Mouse (Mus musculus): ENCODE measurements at regions not wholly inside any gene's neighbourhood (a gene's known extent, or its start where the extent isn't known, plus 50 kb on each side); places are given as distances from the start of the nearest gene placed in this dataset.

DNA sequence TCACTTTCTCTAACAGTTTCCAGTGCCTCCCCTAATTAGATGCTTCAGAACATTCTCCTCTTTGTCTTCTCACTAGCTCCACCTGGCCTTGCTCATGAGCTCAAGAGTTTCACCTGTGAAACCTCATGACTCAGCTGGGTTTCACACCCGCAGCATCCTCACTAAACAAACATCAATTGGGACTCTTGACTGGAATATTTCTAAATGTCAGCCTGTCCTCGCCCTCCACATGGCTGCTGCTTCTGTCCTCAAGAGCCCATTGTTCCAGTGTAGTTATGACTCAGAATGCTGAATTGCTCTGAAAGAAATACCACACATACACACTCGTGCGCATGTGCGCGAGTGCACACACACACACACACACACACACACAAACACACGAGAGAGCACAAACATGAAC, 407.2 kb downstream of the Prss52 start:
- Histone ChIP-seq H3K4me1 (ENCODE audit: control insufficient read depth, insufficient read depth, low read length) (no peaks in the 10 kb centered on the region), H3K27ac (ENCODE audit: insufficient read depth, low read depth, low read length) (no peak overlapping the region), H3K4me3 (ENCODE audit: insufficient read depth, low read length) (no peak overlapping the region)
- no peak for TF ChIP-seq POLR2A (IDR thresholded peaks at IDR 0.05; ENCODE audit: borderline replicate concordance, low read depth, low read length)
- no peak for TF ChIP-seq CTCF (IDR thresholded peaks at IDR 0.05; ENCODE audit: low read depth, low read length)

DNA sequence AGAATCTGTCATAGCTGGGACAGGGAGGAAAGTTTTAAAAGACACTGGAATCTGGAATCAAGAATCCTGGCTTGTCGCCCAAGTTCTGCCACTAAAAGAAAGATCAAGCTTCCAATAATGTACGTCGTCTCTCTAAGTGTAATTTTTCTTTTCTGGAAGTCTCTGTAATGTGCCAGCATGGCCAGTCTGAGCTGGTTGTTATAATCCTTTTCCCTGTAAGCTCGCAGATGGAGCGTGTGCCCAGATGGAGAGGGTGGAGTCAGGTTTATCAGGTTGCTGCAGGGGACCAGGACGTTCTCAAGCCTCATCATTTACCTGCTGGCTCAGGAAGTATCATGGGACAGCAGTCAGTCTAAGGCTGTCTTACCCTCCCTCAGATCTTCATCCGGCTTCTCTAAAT, 408.6 kb downstream of the Prss52 start:
- Histone ChIP-seq H3K4me3 (ENCODE audit: insufficient read depth, low read length) (no peak overlapping the region), H3K27ac (ENCODE audit: insufficient read depth, low read depth, low read length) (no peak overlapping the region), H3K4me1 (ENCODE audit: control insufficient read depth, insufficient read depth, low read length) (no peaks in the 10 kb centered on the region)
- TF ChIP-seq POLR2A (IDR thresholded peaks at IDR 0.05; ENCODE audit: borderline replicate concordance, low read depth, low read length): no peak
- TF ChIP-seq CTCF (IDR thresholded peaks at IDR 0.05; ENCODE audit: low read depth, low read length): no peak

DNA sequence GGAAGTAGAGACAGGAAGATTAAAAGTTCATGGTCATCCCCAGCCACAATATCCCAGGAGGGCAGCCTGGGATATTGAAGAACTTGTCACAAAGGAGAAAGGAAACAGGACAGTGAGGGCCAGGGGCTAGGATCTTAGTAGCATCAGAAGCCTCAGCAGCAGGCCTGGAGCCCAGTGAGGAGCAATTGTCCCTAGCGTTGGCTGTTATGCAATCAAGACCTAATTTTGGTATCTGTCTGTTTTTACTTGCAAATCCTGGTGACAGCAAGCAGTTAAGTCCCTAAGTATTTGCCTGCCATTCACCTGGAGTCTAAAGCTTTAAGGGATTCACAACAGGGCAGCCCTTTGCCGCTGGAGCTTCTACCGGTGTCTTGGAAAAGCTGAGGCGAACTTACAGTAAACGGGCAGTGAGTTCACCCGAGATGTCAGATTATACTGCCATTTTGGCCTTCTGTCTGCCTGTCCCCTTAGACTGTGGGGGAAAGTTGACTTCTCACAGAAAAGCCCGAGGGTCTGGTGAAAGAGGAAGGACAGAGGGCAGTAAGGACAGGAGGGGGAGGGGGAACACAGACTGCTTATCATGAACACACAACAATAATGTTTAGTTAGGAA, 413.6 kb downstream of the Prss52 start:
- H3K4me3 ChIP-seq (ENCODE audit: insufficient read depth, low read length): no peak overlapping the region
- TF ChIP-seq POLR2A (IDR thresholded peaks at IDR 0.05; ENCODE audit: borderline replicate concordance, low read depth, low read length) (no peak), CTCF (IDR thresholded peaks at IDR 0.05; ENCODE audit: low read depth, low read length) (no peak)
- no peak overlapping the region for H3K27ac ChIP-seq (ENCODE audit: insufficient read depth, low read depth, low read length)
- H3K4me1 ChIP-seq (ENCODE audit: control insufficient read depth, insufficient read depth, low read length): no peaks in the 10 kb centered on the region

DNA sequence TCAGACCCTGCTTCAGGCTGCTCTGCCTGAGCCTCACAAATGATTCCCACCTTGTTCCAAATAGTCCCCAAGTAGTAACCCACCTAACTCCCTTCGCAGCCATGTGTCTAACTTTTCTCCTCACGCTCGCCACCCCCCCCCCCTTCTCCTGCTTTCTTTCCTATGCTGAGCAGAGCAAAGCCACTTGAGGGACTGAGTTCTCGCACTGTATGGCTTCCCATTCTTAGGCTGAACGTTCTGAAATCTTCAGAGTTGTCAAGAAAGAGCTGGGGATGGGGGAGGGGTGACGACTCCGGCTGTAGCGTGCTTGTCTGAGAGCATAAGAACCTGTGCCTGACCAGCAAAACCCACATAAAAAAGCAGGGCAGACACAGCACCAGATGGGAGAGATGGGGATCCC, 420.6 kb downstream of the Prss52 start:
- no peak overlapping the region for H3K27ac ChIP-seq (ENCODE audit: insufficient read depth, low read depth, low read length)

DNA sequence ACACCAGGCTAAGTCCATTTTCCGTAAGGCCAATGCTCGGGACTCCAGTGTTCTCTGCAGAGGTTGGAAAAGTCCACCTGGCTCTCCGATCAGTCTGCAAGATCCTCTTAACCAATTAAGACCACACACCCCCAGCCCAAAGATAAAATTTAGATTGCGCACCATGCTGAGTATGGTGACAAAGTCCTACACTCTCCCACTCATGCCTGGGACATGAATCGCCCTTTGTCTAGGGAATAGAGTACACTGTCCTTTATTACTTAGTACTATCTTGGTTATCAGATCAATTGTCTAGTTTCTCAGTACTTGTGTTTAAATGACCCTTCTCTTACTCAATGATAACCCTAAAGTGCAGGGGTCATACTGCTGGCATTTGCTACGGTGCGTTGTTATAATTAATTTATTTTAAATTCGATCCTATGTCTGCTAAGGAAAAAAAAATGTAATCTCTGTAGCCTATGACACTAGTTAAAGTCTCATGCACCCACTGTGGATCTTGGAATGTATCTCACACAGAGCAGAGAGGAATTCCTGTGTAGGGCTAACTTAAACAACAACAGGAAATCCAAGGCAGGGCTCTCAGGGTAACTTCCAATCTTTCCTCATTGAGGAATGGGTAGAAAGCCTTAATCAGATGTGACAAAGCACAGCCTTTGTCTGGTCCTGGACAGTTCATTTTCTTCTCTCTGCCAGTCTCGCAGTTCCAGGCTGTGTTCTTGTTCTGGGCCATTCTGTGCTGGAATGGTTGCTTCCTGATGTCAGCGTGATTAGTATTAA, 421.4 kb downstream of the Prss52 start:
- H3K4me3 ChIP-seq (ENCODE audit: insufficient read depth, low read length): no peak overlapping the region
- no peak overlapping the region for H3K27ac ChIP-seq (ENCODE audit: insufficient read depth, low read depth, low read length)
- H3K4me1 ChIP-seq (ENCODE audit: control insufficient read depth, insufficient read depth, low read length): no peaks in the 10 kb centered on the region
- TF ChIP-seq CTCF (IDR thresholded peaks at IDR 0.05; ENCODE audit: low read depth, low read length) (no peak), POLR2A (IDR thresholded peaks at IDR 0.05; ENCODE audit: borderline replicate concordance, low read depth, low read length) (no peak)

More for the DNA sequence above, 420.6 kb downstream of the Prss52 start:
- no peaks in the 10 kb centered on the region for H3K4me1 ChIP-seq (ENCODE audit: control insufficient read depth, insufficient read depth, low read length)
- no peak for TF ChIP-seq POLR2A (IDR thresholded peaks at IDR 0.05; ENCODE audit: borderline replicate concordance, low read depth, low read length)
- TF ChIP-seq CTCF (IDR thresholded peaks at IDR 0.05; ENCODE audit: low read depth, low read length): no peak
- no peak overlapping the region for H3K4me3 ChIP-seq (ENCODE audit: insufficient read depth, low read length)

DNA sequence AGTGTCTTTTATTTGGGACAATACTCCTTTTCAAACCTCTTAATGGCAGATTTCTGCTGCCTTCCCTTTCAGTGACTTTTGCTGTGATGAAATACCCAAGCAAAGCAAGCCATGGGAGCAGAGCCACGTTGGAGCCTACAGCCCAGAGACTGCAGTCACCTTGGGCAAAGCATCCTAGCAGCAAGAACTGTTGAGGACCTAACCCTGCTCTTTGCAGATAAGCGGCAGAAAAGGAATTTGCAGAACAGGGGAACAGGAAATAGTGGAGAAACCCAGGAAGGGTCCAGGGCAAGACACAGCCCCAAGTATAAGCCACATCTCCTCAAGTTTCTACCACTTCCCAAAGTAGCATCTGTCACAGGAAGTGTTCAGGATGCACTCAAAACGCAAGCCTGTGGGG, 426.5 kb downstream of the Prss52 start:
- Histone ChIP-seq H3K4me1 (ENCODE audit: control insufficient read depth, insufficient read depth, low read length) (no peaks in the 10 kb centered on the region), H3K27ac (ENCODE audit: insufficient read depth, low read depth, low read length) (no peak overlapping the region), H3K4me3 (ENCODE audit: insufficient read depth, low read length) (no peak overlapping the region)
- TF ChIP-seq POLR2A (IDR thresholded peaks at IDR 0.05; ENCODE audit: borderline replicate concordance, low read depth, low read length): no peak

DNA sequence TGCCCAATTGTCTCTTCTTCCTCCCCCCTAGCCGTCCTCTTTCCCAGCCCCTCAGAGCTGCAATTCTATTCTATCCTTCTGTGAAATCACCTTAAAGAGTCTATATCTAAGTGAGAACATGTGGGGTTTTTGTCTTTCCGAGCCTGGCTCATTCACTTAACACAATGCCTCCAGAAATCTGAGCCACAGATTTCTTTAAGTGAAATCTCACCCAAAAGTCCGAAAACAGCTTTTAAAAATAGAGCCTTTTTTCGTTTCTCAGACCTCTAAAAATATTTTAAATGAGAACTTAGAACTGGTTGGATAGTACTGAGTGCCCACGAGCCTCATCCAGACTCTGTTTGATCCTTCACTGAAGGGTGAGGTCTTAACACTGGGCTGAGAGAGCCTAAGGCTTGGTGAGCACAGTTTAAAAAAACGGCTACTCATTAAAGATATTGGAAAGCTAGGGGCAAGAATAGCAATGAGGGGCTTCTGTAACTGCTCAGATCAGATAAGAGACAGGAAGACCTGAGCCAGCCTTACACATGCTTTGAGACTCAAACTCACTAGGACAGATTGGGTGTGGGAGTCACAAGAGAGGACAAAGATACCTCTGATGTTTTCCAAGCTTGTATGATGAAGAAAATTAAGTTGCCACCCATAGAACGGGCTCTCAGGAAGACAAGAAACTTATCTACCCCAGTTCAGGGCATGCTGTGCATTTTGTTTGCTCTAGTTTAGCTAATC, 427.3 kb downstream of the Prss52 start:
- H3K27ac ChIP-seq (ENCODE audit: insufficient read depth, low read depth, low read length): no peak overlapping the region
- TF ChIP-seq POLR2A (IDR thresholded peaks at IDR 0.05; ENCODE audit: borderline replicate concordance, low read depth, low read length) (no peak), CTCF (IDR thresholded peaks at IDR 0.05; ENCODE audit: low read depth, low read length) (no peak)
- H3K4me1 ChIP-seq (ENCODE audit: control insufficient read depth, insufficient read depth, low read length): no peaks in the 10 kb centered on the region
- H3K4me3 ChIP-seq (ENCODE audit: insufficient read depth, low read length): no peak overlapping the region

DNA sequence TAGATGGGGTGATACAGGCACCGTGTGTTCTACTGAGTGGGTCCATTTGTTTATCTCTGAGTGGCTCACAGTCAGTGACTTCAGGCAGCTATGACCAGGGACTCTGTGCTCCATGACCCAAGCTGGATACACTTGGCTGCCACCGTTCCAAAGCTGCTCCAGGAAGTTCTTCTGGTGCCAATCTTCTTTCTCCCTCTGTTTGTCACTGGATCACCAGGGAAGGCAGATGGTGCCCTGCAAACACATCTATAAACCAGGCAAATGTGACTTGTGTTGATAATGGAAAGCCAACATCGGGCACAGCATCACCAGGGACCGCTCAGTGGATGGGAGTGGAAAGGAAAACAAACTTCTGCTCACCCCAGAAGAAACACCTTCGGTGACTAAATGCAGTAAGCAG, 428.3 kb downstream of the Prss52 start:
- H3K4me3 ChIP-seq (ENCODE audit: insufficient read depth, low read length): no peak overlapping the region
- no peak overlapping the region for H3K27ac ChIP-seq (ENCODE audit: insufficient read depth, low read depth, low read length)
- no peaks in the 10 kb centered on the region for H3K4me1 ChIP-seq (ENCODE audit: control insufficient read depth, insufficient read depth, low read length)
- TF ChIP-seq POLR2A (IDR thresholded peaks at IDR 0.05; ENCODE audit: borderline replicate concordance, low read depth, low read length) (no peak), CTCF (IDR thresholded peaks at IDR 0.05; ENCODE audit: low read depth, low read length) (no peak)

DNA sequence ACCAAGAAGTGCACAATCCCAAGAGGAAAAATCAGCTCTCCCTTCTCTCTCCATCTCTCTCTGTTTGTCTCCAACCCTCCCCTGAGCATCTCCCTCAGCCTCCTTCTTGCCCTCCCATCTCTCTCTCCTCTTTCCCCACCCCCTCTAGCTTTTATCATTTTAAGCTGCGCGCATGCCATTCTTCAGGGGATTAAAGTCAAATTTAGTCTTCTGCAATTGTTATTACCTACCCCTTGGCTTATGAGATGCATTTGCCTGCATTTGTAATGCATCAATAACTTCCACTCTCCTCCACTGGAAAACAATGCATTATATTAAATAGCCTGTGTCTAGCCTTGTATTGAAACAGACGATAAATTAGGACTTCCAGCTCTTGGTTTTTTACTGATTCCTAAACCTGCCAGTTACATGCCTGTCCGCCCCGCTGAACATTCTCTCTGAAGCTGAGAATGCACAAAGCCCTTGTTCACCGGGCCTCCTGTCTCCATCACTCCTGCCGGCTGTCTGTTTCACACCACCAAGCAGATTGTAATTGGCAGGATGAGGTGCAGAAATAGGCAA, 429.6 kb downstream of the Prss52 start:
- no peak overlapping the region for H3K4me3 ChIP-seq (ENCODE audit: insufficient read depth, low read length)
- H3K27ac ChIP-seq (ENCODE audit: insufficient read depth, low read depth, low read length): no peak overlapping the region
- TF ChIP-seq CTCF (IDR thresholded peaks at IDR 0.05; ENCODE audit: low read depth, low read length): no peak
- TF ChIP-seq POLR2A (IDR thresholded peaks at IDR 0.05; ENCODE audit: borderline replicate concordance, low read depth, low read length): no peak

DNA sequence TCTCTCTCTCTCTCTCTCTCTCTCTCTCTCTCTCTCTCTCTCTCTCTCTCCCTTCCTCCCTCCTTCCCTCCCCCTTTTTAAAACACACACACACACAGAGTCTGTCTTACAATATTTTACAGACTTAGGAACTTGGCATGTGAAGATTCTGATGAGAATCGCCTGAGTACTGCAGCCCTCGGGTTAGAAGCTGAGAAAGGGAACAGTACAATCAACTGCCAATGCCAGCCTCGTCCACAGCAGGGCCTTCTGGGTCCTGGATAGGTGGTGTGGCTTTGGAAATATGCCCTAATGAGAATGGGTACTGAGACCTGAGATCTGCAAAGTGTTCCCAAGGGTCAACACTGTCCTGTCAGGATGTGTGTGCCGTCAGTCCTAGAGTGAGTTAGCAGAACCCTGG, 430.1 kb downstream of the Prss52 start:
- Histone ChIP-seq H3K27ac (ENCODE audit: insufficient read depth, low read depth, low read length) (no peak overlapping the region), H3K4me3 (ENCODE audit: insufficient read depth, low read length) (no peak overlapping the region), H3K4me1 (ENCODE audit: control insufficient read depth, insufficient read depth, low read length) (no peaks in the 10 kb centered on the region)
- no peak for TF ChIP-seq CTCF (IDR thresholded peaks at IDR 0.05; ENCODE audit: low read depth, low read length)
- TF ChIP-seq POLR2A (IDR thresholded peaks at IDR 0.05; ENCODE audit: borderline replicate concordance, low read depth, low read length): no peak

More for the DNA sequence above, 429.6 kb downstream of the Prss52 start:
- H3K4me1 ChIP-seq (ENCODE audit: control insufficient read depth, insufficient read depth, low read length): no peaks in the 10 kb centered on the region

Measured in bone marrow macrophage, adult 2 months (primary cell).